Mouse (Mus musculus): ENCODE results near the gene Ppfia1.
A peak's percentile ranks its signal among the peaks of the same experiment; 100 is the strongest.

DNA sequence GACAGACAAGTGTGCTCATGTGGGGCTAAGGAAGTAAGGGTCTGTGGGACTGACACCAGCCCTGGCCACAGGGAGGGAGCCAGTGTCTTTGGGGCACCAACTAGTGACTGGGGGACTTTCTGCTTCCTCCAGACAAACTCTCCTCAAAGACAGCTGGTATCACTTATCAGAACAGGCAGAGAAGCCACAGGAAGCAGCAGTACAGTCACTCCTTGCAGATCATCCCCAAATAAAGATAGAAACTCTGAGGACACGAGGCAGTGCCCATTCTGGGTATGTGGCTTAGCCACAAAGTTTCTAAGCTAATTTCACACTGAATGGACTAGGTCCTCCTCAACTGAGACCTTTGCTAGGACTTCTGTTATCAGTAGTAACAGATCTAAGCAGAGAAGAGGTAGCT, 60.6 kb downstream of the Ppfia1 start:
- TF ChIP-seq CTCF (IDR thresholded peaks at IDR 0.05; ENCODE audit: low read depth), result no peak
- TF ChIP-seq EP300 (IDR thresholded peaks at IDR 0.05; ENCODE audit: low read depth), result peak; percentile 60
